Mouse (Mus musculus): ENCODE measurements around the gene Dao.

Gene Dao

DNA sequence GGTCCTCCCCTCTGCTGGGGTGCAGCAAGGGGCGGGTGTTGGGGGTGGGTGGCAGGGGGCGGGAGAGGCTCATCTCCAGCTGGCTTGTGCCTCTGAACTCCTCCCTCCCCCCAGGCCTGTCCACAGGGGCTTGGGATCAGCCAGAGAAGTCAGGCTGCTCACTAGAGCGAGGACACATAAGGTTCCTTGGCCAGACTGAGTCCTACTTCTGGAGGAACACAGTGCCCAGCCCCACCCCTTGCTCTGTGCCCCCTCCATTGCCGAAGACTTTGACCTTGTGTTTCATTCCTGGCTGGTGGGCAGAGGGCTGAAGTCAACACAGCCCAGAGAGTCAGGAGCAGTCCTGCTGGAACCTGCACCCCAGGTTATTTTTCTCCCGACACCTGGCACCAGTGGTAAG, at the start of gene Dao:
TSS of gene Dao (plus strand) at position 162 of the 400 bp plus-strand sequence.
- DNase-seq (ENCODE audit: low spot score in 2 of 2): no peak

DNA sequence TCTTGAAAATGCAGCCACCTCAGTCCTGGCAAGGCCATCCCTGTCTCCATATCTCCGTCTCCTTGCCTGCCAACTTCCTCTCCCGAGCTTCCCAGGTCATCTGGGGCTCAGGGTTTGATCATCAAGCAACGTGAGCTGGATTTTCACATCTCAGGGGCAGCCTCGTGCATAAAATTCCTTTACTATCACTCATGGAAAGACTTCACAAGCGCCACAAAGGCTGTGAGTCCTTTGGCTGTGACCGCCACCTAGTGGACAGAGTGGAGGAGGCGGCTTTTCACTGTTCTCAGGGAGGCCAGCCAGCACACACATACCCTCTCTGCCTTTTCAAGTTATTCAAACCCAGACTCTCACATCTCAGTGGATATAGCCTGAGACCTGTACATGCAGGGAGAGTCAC, 49.1 kb upstream of the Dao start:
- DNase-seq (ENCODE audit: low spot score in 2 of 2): peak; percentile 32 to 88

GRCm38 (mm10) chr5:113955281-113955680, 48.2 kb upstream of the Dao start:
- no peak for DNase-seq (ENCODE audit: low spot score in 2 of 2)

DNA sequence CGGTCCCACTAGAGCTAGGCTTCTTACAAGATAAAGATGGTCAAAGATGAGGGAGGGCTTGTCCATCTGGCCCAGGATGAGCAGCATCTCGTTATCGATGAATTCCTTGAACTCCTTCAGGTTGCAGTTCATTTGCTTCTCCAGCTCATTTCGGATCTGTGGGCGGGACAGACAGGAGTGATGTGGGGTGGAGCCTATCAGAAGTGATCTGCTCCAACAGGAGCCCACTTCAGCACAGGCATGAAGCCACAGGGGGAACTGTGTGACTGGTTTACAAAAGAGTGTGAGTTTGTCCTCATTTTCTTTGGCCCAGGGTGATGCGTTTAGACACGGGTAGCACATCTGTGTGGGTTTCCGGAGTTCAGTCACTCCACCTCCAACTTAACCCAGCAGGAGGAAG, 47.8 kb upstream of the Dao start:
- DNase-seq (ENCODE audit: low spot score in 2 of 2): no peak

GRCm38 (mm10) chr5:113956510-113956909, 47.0 kb upstream of the Dao start:
- DNase-seq (ENCODE audit: low spot score in 2 of 2): peak in 1 of 2 experiments; percentile 78

DNA sequence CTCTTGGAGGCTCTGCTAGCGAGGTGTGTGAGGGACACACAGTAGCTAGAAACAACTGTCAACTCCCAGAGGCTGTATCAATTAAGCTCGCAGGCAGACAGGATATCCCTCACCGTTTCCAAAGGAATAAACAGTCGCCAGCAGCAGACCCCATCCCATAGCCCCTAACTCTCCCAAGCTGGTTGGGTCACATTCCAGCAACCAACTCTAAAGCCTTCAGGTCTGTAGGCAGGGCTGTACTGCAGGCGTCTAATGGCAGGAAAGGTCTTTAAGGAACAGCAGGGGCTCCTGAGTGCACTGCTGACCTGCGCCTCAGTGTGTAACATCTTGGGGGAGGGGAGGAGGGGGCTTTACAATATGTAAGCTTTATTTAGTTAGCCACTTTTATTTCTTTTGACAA, 44.5 kb upstream of the Dao start:
- no peak for DNase-seq (ENCODE audit: low spot score in 2 of 2)

GRCm38 (mm10) chr5:113960416-113960815, 43.1 kb upstream of the Dao start:
- no peak for DNase-seq (ENCODE audit: low spot score in 2 of 2)

DNA sequence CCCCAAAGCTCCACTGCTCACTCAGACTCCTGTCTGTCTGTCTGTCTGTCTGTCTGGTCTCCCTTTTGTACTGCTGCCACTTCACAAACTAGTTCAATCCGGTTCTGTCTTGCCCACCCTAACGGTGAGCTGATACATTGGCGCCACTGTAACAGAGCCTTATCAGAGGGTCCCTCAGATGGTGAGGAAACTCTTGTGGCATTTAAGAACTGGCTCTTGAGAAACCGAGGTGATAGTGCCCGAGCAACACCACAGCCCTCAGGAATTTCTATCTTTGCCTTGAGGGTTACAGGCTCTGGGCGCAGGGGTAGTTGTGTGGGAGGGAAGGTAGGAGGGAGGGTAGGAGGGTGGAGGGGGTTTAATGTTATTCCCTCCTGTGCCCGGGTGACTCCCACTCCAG, 41.7 kb upstream of the Dao start:
- no peak for DNase-seq (ENCODE audit: low spot score in 2 of 2)

GRCm38 (mm10) chr5:113964972-113965371, 38.5 kb upstream of the Dao start:
- DNase-seq (ENCODE audit: low spot score in 2 of 2): no peak

- no peak for DNase-seq (ENCODE audit: low spot score in 2 of 2)
Measured at GRCm38 (mm10) chr5:113965659-113966185, 37.8 kb upstream of the Dao start.

GRCm38 (mm10) chr5:113966452-113967150, 36.9 kb upstream of the Dao start:
- no peak for DNase-seq (ENCODE audit: low spot score in 2 of 2)

DNA sequence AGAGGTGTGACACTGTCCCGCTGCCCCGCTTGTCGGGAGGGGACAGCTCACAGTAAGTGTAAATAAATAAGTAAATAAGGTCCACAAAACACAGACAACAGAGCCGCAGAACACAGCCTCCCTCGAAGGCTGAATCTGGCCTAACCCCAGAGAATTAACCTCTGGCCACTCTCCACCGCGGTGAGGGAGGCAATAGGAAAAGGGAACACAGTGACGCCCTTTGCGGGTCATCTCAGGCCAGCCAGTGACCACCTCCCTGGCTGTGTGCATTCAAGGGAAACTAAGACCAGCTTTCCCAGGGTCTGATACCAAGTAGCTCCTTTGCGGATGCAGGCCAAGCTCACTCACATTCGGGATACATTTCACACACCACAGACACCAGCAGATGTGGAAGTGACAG, 35.1 kb upstream of the Dao start:
- DNase-seq (ENCODE audit: low spot score in 2 of 2): no peak

- no peak for DNase-seq (ENCODE audit: low spot score in 2 of 2)
Measured at GRCm38 (mm10) chr5:113971434-113971960, 32.0 kb upstream of the Dao start.

- no peak for DNase-seq (ENCODE audit: low spot score in 2 of 2)
Measured at GRCm38 (mm10) chr5:113972589-113973515, 30.7 kb upstream of the Dao start.

GRCm38 (mm10) chr5:113973790-113974189, 29.7 kb upstream of the Dao start:
- no peak for DNase-seq (ENCODE audit: low spot score in 2 of 2)

- no peak for DNase-seq (ENCODE audit: low spot score in 2 of 2)
Measured at GRCm38 (mm10) chr5:113974576-113974975, 28.9 kb upstream of the Dao start.

GRCm38 (mm10) chr5:113975538-113976215, 27.8 kb upstream of the Dao start:
- DNase-seq (ENCODE audit: low spot score in 2 of 2): peak in 1 of 2 experiments; percentile 33

- DNase-seq (ENCODE audit: low spot score in 2 of 2): no peak
Measured at GRCm38 (mm10) chr5:113976597-113976996, 26.9 kb upstream of the Dao start.

GRCm38 (mm10) chr5:113977309-113977708, 26.2 kb upstream of the Dao start:
- no peak for DNase-seq (ENCODE audit: low spot score in 2 of 2)

- no peak for DNase-seq (ENCODE audit: low spot score in 2 of 2)
Measured at GRCm38 (mm10) chr5:113980511-113980910, 23.0 kb upstream of the Dao start.

DNA sequence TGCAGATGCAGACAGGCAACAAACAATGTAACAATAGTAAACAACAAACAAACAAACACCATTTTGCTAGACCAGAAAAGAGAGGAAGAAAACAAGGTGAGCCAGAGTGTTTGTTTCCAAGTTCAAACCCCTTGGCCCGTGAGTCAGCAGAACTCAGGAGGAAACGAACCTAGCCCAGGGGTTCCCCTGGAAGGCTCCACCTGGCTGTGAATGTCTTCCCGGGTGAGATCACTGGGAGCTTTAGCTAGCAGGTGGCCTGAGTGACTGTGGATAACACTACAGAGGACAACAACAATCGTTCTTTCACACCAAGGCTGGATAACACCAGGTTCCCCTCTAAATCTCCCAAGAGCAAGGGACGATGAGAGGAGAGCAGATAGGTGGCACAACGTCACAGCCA, 22.3 kb upstream of the Dao start:
- no peak for DNase-seq (ENCODE audit: low spot score in 2 of 2)

DNA sequence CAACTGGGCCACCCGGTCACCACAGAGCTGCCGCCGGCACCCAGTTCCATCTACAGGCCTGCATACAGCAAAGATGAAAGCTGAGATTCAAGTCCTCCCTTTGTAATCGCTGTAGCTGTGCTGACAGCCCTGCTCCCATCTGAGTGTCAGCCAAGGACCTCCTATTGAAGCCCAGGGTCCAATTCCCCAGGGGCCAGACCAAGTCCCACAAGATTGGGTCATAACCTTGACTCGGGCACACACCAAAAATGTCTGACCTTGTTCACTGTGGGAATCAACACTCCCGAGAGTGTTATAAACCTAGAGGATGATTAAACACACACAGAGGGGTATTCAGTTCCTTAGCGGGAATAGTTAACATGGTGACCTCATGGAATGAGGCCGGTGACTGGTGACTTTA, 21.7 kb upstream of the Dao start:
- DNase-seq (ENCODE audit: low spot score in 2 of 2): no peak
